Mouse (Mus musculus) lung, postnatal 0 days (tissue): ENCODE measurements around the gene Nell1. TPM values are rescaled to one million over a fixed set of nuclear protein-coding genes. Genes with fewer than 3 reads are reported as not detected.

Experiments
- ATAC-seq: fragments of 200-750 bp; cut with Nextera tagmentation; 2 replicates; pipeline ENCODE4 v1.8.0; 2017; ENCODE audit warnings: moderate library complexity
- DNase-seq: peaks from one replicate; pipeline ENCODE4 v3.0.0-alpha.2; 2016; ENCODE audit warnings: low spot score
- H3K27ac ChIP-seq: fragments of 300-500 bp; sonication (generic); 2 replicates; pipeline ENCODE4 v1.5.1; 2014; ENCODE audit warnings: antibody characterized with exemption, mild to moderate bottlenecking, low read length, mixed read lengths
- H3K27me3 ChIP-seq: fragments of 300-500 bp; sonication (generic); replicated peaks from 2 replicates; pipeline ENCODE4 v1.6.1; 2014; ENCODE audit warnings: low read length, mixed read lengths; ENCODE audit not compliant: insufficient read depth
- H3K36me3 ChIP-seq: fragments of 300-500 bp; sonication (generic); 2 replicates; pipeline ENCODE4 v1.6.1; 2014; ENCODE audit warnings: low read length, mixed read lengths; ENCODE audit not compliant: insufficient read depth
- H3K4me1 ChIP-seq: fragments of 300-500 bp; sonication (generic); 2 replicates; pipeline ENCODE4 v1.6.1; 2014; ENCODE audit warnings: antibody characterized with exemption, low read depth, low read length, mixed read lengths; ENCODE audit not compliant: insufficient read depth
- H3K4me2 ChIP-seq: fragments of 300-500 bp; sonication (generic); replicated peaks from 2 replicates; pipeline ENCODE4 v1.6.1; 2014; ENCODE audit warnings: low read depth, mild to moderate bottlenecking, low read length, moderate library complexity, mixed read lengths
- H3K4me3 ChIP-seq: fragments of 300-500 bp; sonication (generic); 2 replicates; pipeline ENCODE4 v1.5.1; 2014; ENCODE audit warnings: low read depth, low read length
- H3K9ac ChIP-seq: fragments of 300-500 bp; sonication (generic); replicated peaks from 2 replicates; pipeline ENCODE4 v1.6.1; 2014; ENCODE audit warnings: low read depth, mild to moderate bottlenecking
- H3K9me3 ChIP-seq: fragments of 300-500 bp; sonication (generic); 2 replicates; pipeline ENCODE4 v1.6.1; 2016; ENCODE audit warnings: low read length, mixed read lengths
- CTCF ChIP-seq: IDR thresholded peaks from 2 replicates; pipeline ENCODE4 v1.5.1; 2016; ENCODE audit warnings: antibody characterized with exemption, mild to moderate bottlenecking
- EP300 ChIP-seq: IDR thresholded peaks from 2 replicates; pipeline ENCODE4 v1.6.1; 2016; ENCODE audit warnings: antibody characterized with exemption, mild to moderate bottlenecking, control low read depth
- WGBS: fragments of 180-500 bp; shearing (Covaris S2); extraction: QIAGEN DNeasy Blood & Tissue Kit; methylation state at CpG from one replicate; pipeline ENCODE4 v1.1.7; 2014; 5-methylcytosine and 5-hydroxymethylcytosine counted together
- polyA plus RNA-seq: library from polyadenylated mRNA; unstranded; fragments of >200 nt; fragmentation: Nextera tagmentation; extraction: Ambion mirVana; gene quantifications from 2 replicates; pipeline ENCODE4 v1.2.1, GENCODE M21; 2015

Gene Nell1
- polyA plus RNA-seq, 1 experiment from 2014 or later: 3.2 TPM

- Histone ChIP-seq H3K4me3 (no peak overlapping the region), H3K36me3 (no peaks in the 10 kb centered on the region), H3K4me2 (no peak overlapping the region), H3K27me3 (no peaks in the 10 kb centered on the region), H3K4me1 (no peaks in the 10 kb centered on the region), H3K27ac (no peak overlapping the region), H3K9me3 (no peaks in the 10 kb centered on the region), H3K9ac (no peak overlapping the region)
- no peak for DNase-seq
- no peak for TF ChIP-seq CTCF
- no peak for TF ChIP-seq EP300
- no peak for ATAC-seq
Observed at GRCm38 (mm10) chr7:50168778-50169177, 194.1 kb downstream of the Nell1 start.

GRCm38 (mm10) chr7:50186306-50186705, 211.6 kb downstream of the Nell1 start:
- Histone ChIP-seq H3K4me3 (no peak overlapping the region), H3K4me1 (no peaks in the 10 kb centered on the region), H3K36me3 (no peaks in the 10 kb centered on the region), H3K9ac (no peak overlapping the region), H3K9me3 (no peaks in the 10 kb centered on the region), H3K4me2 (no peak overlapping the region), H3K27me3 (no peaks in the 10 kb centered on the region), H3K27ac (no peak overlapping the region)
- 81% methylated on average over 6 of the region's 6 CpGs for WGBS
- TF ChIP-seq CTCF (no peak), EP300 (no peak)
- DNase-seq: no peak
- no peak for ATAC-seq

- H3K27ac ChIP-seq: no peak overlapping the region
- 91% methylated on average over 7 of the region's 7 CpGs for WGBS
- H3K9ac ChIP-seq: no peak overlapping the region
- no peaks in the 10 kb centered on the region for H3K27me3 ChIP-seq
- no peaks in the 10 kb centered on the region for H3K9me3 ChIP-seq
- H3K36me3 ChIP-seq: no peaks in the 10 kb centered on the region
- TF ChIP-seq CTCF: no peak
- TF ChIP-seq EP300: no peak
- DNase-seq (no peak), ATAC-seq (no peak)
- H3K4me2 ChIP-seq: no peak overlapping the region
- H3K4me3 ChIP-seq: no peak overlapping the region
- no peaks in the 10 kb centered on the region for H3K4me1 ChIP-seq
Observed at GRCm38 (mm10) chr7:50193955-50194354, 219.3 kb downstream of the Nell1 start.

- H3K27me3 ChIP-seq: no peaks in the 10 kb centered on the region
- no peak overlapping the region for H3K9ac ChIP-seq
- no peak overlapping the region for H3K4me2 ChIP-seq
- H3K36me3 ChIP-seq: no peaks in the 10 kb centered on the region
- WGBS: 41% methylated on average over 3 of the region's 3 CpGs
- ATAC-seq (peak; percentile 28; the same call in 1 of the 2 replicates), DNase-seq (peak; percentile 41)
- H3K4me3 ChIP-seq: no peak overlapping the region
- H3K4me1 ChIP-seq: no peaks in the 10 kb centered on the region
- no peaks in the 10 kb centered on the region for H3K9me3 ChIP-seq
- TF ChIP-seq EP300 (no peak), CTCF (no peak)
- no peak overlapping the region for H3K27ac ChIP-seq
Observed at GRCm38 (mm10) chr7:50195080-50195611, 220.5 kb downstream of the Nell1 start.

GRCm38 (mm10) chr7:50205268-50205667, 230.6 kb downstream of the Nell1 start:
- H3K4me1 ChIP-seq: no peaks in the 10 kb centered on the region
- H3K4me3 ChIP-seq: no peak overlapping the region
- peak; percentile 74 for DNase-seq
- no peaks in the 10 kb centered on the region for H3K27me3 ChIP-seq
- no peak overlapping the region for H3K27ac ChIP-seq
- 31% methylated on average over 2 of the region's 2 CpGs for WGBS
- no peak overlapping the region for H3K4me2 ChIP-seq
- TF ChIP-seq EP300: no peak
- TF ChIP-seq CTCF: no peak
- H3K36me3 ChIP-seq: no peaks in the 10 kb centered on the region
- peak; percentile 92 for ATAC-seq
- no peak overlapping the region for H3K9ac ChIP-seq
- H3K9me3 ChIP-seq: no peaks in the 10 kb centered on the region

- no peaks in the 10 kb centered on the region for H3K36me3 ChIP-seq
- peak; percentile 73 for DNase-seq
- no peak overlapping the region for H3K9ac ChIP-seq
- H3K4me3 ChIP-seq: no peak overlapping the region
- H3K27ac ChIP-seq: no peak overlapping the region
- H3K9me3 ChIP-seq: no peaks in the 10 kb centered on the region
- ATAC-seq: peak; percentile 77
- H3K4me2 ChIP-seq: no peak overlapping the region
- H3K27me3 ChIP-seq: no peaks in the 10 kb centered on the region
- peaks cover 4% of the 10 kb centered on the region; the same call in 1 of the 2 replicates for H3K4me1 ChIP-seq
- 23% methylated on average over 6 of the region's 6 CpGs for WGBS
- TF ChIP-seq CTCF: no peak
- TF ChIP-seq EP300: no peak; the same call in 1 of the 2 replicates
Observed at GRCm38 (mm10) chr7:50210678-50211251, 236.1 kb downstream of the Nell1 start.

- Histone ChIP-seq H3K4me2 (no peak overlapping the region), H3K9me3 (no peaks in the 10 kb centered on the region), H3K27ac (no peak overlapping the region), H3K4me3 (no peak overlapping the region), H3K4me1 (no peaks in the 10 kb centered on the region), H3K36me3 (no peaks in the 10 kb centered on the region), H3K9ac (no peak overlapping the region), H3K27me3 (no peaks in the 10 kb centered on the region)
- DNase-seq: no peak
- no peak for ATAC-seq
- TF ChIP-seq EP300 (no peak), CTCF (no peak)
Observed at GRCm38 (mm10) chr7:50221849-50222248, 247.2 kb downstream of the Nell1 start.
